Mouse (Mus musculus) gastrocnemius, postnatal 10 days (tissue): ENCODE results near the gene Stam2. TPM values are rescaled to one million over a fixed set of nuclear protein-coding genes. Genes with fewer than 3 reads are reported as not detected.

ENCODE experiments used
- DNase-seq: peaks from one replicate; pipeline ENCODE4 v3.0.0; 2021; ENCODE audit warnings: mixed read lengths
- total RNA-seq, 2 experiments: library from RNA; stranded (reverse); gene quantifications; 2 replicates each; pipeline ENCODE4 v1.2.3; 2021

Stam2 gene
- total RNA-seq, 2 experiments from 2014 or later: 17.9 to 20.8 TPM

- DNase-seq: no peak
Measured at GRCm38 (mm10) chr2:52651547-52651946, 90.5 kb downstream of the Stam2 start.

GRCm38 (mm10) chr2:52647255-52647998 is 94.7 kb downstream of the Stam2 start:
- no peak for DNase-seq

- DNase-seq: no peak
Measured at GRCm38 (mm10) chr2:52643657-52644056, 98.4 kb downstream of the Stam2 start.

Other genes starting within 250 kb of the Stam2 start
- gene Cacnb4, start 65.5 kb downstream of the Stam2 start, total RNA-seq: 1 to 10 TPM in 1 of 2 experiments, under 1 TPM in 1; 0.73 to 1.6 TPM
- gene Fmnl2, start 115.6 kb upstream of the Stam2 start, total RNA-seq: 10 to 100 TPM; 10.1 to 11.7 TPM